Mouse (Mus musculus) hindbrain, postnatal 0 days (tissue): ENCODE results near the gene Jund. TPM values are rescaled to one million over a fixed set of nuclear protein-coding genes. Genes with fewer than 3 reads are reported as not detected.

ENCODE experiments used
- ATAC-seq: fragments of 200-750 bp; cut with Nextera tagmentation; 2 replicates; pipeline ENCODE4 v1.8.0; 2017; ENCODE audit warnings: mild to moderate bottlenecking, moderate TSS enrichment, moderate library complexity
- DNase-seq: peaks from one replicate; pipeline ENCODE4 v3.0.0-alpha.2; 2015; ENCODE audit warnings: low spot score
- H3K27ac ChIP-seq: fragments of 300-500 bp; sonication (generic); 2 replicates; pipeline ENCODE4 v1.5.1; 2014; ENCODE audit warnings: mild to moderate bottlenecking
- H3K27me3 ChIP-seq: fragments of 300-500 bp; sonication (generic); 2 replicates; pipeline ENCODE4 v1.6.1; 2014; ENCODE audit warnings: low read length, mixed read lengths; ENCODE audit not compliant: insufficient read depth
- H3K36me3 ChIP-seq: fragments of 300-500 bp; sonication (generic); 2 replicates; pipeline ENCODE4 v1.6.1; 2014; ENCODE audit warnings: low read length, mixed read lengths; ENCODE audit not compliant: insufficient read depth
- H3K4me1 ChIP-seq: fragments of 300-500 bp; sonication (generic); 2 replicates; pipeline ENCODE4 v1.6.1; 2014; ENCODE audit warnings: antibody characterized with exemption, low read length, mixed read lengths; ENCODE audit not compliant: insufficient read depth
- H3K4me2 ChIP-seq: fragments of 300-500 bp; sonication (generic); 2 replicates; pipeline ENCODE4 v1.6.1; 2014; ENCODE audit warnings: low read depth, mild to moderate bottlenecking, low read length, moderate library complexity, mixed read lengths
- H3K4me3 ChIP-seq: fragments of 300-500 bp; sonication (generic); 2 replicates; pipeline ENCODE4 v1.5.1; 2014; ENCODE audit warnings: low read length
- H3K9ac ChIP-seq: fragments of 300-500 bp; sonication (generic); replicated peaks from 2 replicates; pipeline ENCODE4 v1.6.1; 2014; ENCODE audit warnings: mild to moderate bottlenecking, low read length, moderate library complexity, mixed read lengths
- H3K9me3 ChIP-seq: fragments of 300-500 bp; sonication (generic); 2 replicates; pipeline ENCODE4 v1.6.1; 2016; ENCODE audit warnings: low read length, mixed read lengths
- CTCF ChIP-seq: IDR thresholded peaks from 2 replicates; pipeline ENCODE4 v1.5.1; 2016; ENCODE audit warnings: antibody characterized with exemption, control low read depth, low read depth
- WGBS: fragments of 180-500 bp; shearing (Covaris S2); extraction: QIAGEN DNeasy Blood & Tissue Kit; methylation state at CpG from one replicate; pipeline ENCODE4 v1.1.7; 2014; 5-methylcytosine and 5-hydroxymethylcytosine counted together
- polyA plus RNA-seq: library from polyadenylated mRNA; unstranded; fragments of >200 nt; fragmentation: Nextera tagmentation; extraction: Ambion mirVana; gene quantifications from 2 replicates; pipeline ENCODE4 v1.2.1, GENCODE M21; 2015
- total RNA-seq: library from RNA; depleted of rRNA; stranded (reverse); fragments of >200 nt; gene quantifications from 2 replicates; pipeline ENCODE4 v1.2.3, GENCODE M21; 2014

Jund gene
- total and polyA plus RNA-seq, 2 experiments from 2014 or later: 96.3 to 486 TPM

GRCm38 (mm10) chr8:70730956-70731355 lies 32.2 kb downstream of the Jund start:
- no peak overlapping the region for H3K4me3 ChIP-seq
- no peak overlapping the region for H3K9ac ChIP-seq
- no peak overlapping the region for H3K27ac ChIP-seq
- ATAC-seq: no peak
- no peak for DNase-seq
- no peak overlapping the region for H3K4me2 ChIP-seq
- no peaks in the 10 kb centered on the region for H3K4me1 ChIP-seq
- H3K36me3 ChIP-seq: no peaks in the 10 kb centered on the region
- WGBS: 80% methylated on average over 4 of the region's 4 CpGs
- peaks cover 12% of the 10 kb centered on the region for H3K27me3 ChIP-seq
- no peaks in the 10 kb centered on the region for H3K9me3 ChIP-seq
- no peak for TF ChIP-seq CTCF

GRCm38 (mm10) chr8:70737705-70738104 lies 39.0 kb downstream of the Jund start:
- WGBS: 62% methylated on average over 5 of the region's 5 CpGs

GRCm38 (mm10) chr8:70738211-70738610 lies 39.5 kb downstream of the Jund start:
- H3K9ac ChIP-seq: no peak overlapping the region
- H3K27ac ChIP-seq: no peak overlapping the region
- H3K9me3 ChIP-seq: no peaks in the 10 kb centered on the region
- no peak overlapping the region for H3K4me3 ChIP-seq
- WGBS: 77% methylated on average over 3 of the region's 3 CpGs
- peaks cover 15% of the 10 kb centered on the region for H3K27me3 ChIP-seq
- H3K36me3 ChIP-seq: no peaks in the 10 kb centered on the region
- no peak overlapping the region for H3K4me2 ChIP-seq
- DNase-seq (no peak), ATAC-seq (no peak)
- H3K4me1 ChIP-seq: peaks cover 3% of the 10 kb centered on the region; the same call in 1 of the 2 replicates
- TF ChIP-seq CTCF: no peak

More at GRCm38 (mm10) chr8:70737705-70738104, 39.0 kb downstream of the Jund start:
- H3K27me3 ChIP-seq: peaks cover 10% of the 10 kb centered on the region
- TF ChIP-seq CTCF: no peak
- no peak overlapping the region for H3K4me2 ChIP-seq
- no peak overlapping the region for H3K27ac ChIP-seq
- no peak overlapping the region for H3K4me3 ChIP-seq
- no peaks in the 10 kb centered on the region for H3K4me1 ChIP-seq
- H3K36me3 ChIP-seq: no peaks in the 10 kb centered on the region
- H3K9me3 ChIP-seq: no peaks in the 10 kb centered on the region
- ATAC-seq (no peak), DNase-seq (no peak)
- no peak overlapping the region for H3K9ac ChIP-seq

- Histone ChIP-seq H3K4me2 (no peak overlapping the region), H3K27ac (no peak overlapping the region), H3K9me3 (no peaks in the 10 kb centered on the region), H3K9ac (no peak overlapping the region), H3K4me3 (no peak overlapping the region), H3K36me3 (no peaks in the 10 kb centered on the region), H3K4me1 (peaks cover 7% of the 10 kb centered on the region), H3K27me3 (peaks cover 43% of the 10 kb centered on the region)
- no peak for TF ChIP-seq CTCF
- WGBS: 65% methylated on average over 5 of the region's 5 CpGs
- ATAC-seq: no peak
- no peak for DNase-seq
Observed at GRCm38 (mm10) chr8:70741661-70742060, 42.9 kb downstream of the Jund start.

- no peak for TF ChIP-seq CTCF
- Histone ChIP-seq H3K36me3 (no peaks in the 10 kb centered on the region), H3K27ac (no peak overlapping the region), H3K4me2 (no peak overlapping the region), H3K9me3 (no peaks in the 10 kb centered on the region), H3K9ac (no peak overlapping the region), H3K4me3 (no peak overlapping the region), H3K4me1 (peaks cover 7% of the 10 kb centered on the region), H3K27me3 (peaks cover 46% of the 10 kb centered on the region)
- ATAC-seq (no peak), DNase-seq (no peak)
- 68% methylated on average over 11 of the region's 11 CpGs for WGBS
Observed at GRCm38 (mm10) chr8:70742176-70742575, 43.4 kb downstream of the Jund start.

GRCm38 (mm10) chr8:70742981-70743655 lies 44.4 kb downstream of the Jund start:
- DNase-seq (no peak), ATAC-seq (no peak)
- H3K9me3 ChIP-seq: no peaks in the 10 kb centered on the region
- TF ChIP-seq CTCF: no peak
- H3K36me3 ChIP-seq: no peaks in the 10 kb centered on the region
- no peak overlapping the region for H3K27ac ChIP-seq
- peak overlapping the region; percentile 59 for H3K4me2 ChIP-seq
- 5% methylated on average over 38 of the region's 38 CpGs for WGBS
- H3K4me3 ChIP-seq: peak overlapping the region; percentile 38; the same call in 1 of the 2 replicates
- no peak overlapping the region for H3K9ac ChIP-seq
- peaks cover 49% of the 10 kb centered on the region for H3K27me3 ChIP-seq
- H3K4me1 ChIP-seq: peaks cover 7% of the 10 kb centered on the region
